Mouse (Mus musculus): ENCODE measurements around the gene Ehd4. TPM values are rescaled to one million over a fixed set of nuclear protein-coding genes. Genes with fewer than 3 reads are reported as not detected.
A peak's percentile ranks its signal among the peaks of the same experiment; 100 is the strongest.

The Ehd4 gene
- polyA plus RNA-seq, 1 experiment from 2014 or later: 11.8 TPM

DNA sequence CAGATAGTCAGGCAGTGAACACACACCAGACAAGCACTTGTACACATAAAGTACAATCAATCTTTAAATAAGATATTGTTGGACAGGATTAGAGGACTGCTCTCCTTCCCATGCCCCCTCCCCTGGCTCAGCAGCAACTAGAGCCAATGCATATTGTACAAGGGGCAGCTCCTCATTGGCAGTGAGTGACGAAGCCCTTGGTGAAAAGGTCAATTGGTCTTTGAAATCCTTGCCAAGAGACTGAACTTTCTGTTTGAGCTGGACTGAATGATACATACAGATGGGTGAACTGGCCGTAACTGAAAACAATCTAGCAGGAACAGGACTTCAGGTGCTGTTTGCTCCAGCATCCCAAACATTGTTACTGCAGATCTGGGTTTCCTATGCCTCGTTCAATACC is 67.0 kb downstream of the Ehd4 start:
- 78% methylated on average over 3 of the region's 3 CpGs for WGBS
- Histone ChIP-seq H3K36me3 (ENCODE audit: control insufficient read depth, insufficient read depth, low read length) (no peaks in the 10 kb centered on the region), H3K4me1 (ENCODE audit: control insufficient read depth, insufficient read depth, low read length) (no peaks in the 10 kb centered on the region), H3K27ac (ENCODE audit: low read depth, low read length) (no peak overlapping the region), H3K4me2 (ENCODE audit: low read length) (no peak overlapping the region), H3K4me3 (ENCODE audit: low read depth, low read length) (no peak overlapping the region), H3K9ac (ENCODE audit: low read length) (no peak overlapping the region), H3K9me3 (replicated peaks; ENCODE audit: control insufficient read depth, low read length) (no peaks in the 10 kb centered on the region), H3K27me3 (replicated peaks; ENCODE audit: control insufficient read depth, insufficient read depth, low read length) (no peaks in the 10 kb centered on the region)
- no peak for DNase-seq (ENCODE audit: low spot score)
- ATAC-seq: no peak

DNA sequence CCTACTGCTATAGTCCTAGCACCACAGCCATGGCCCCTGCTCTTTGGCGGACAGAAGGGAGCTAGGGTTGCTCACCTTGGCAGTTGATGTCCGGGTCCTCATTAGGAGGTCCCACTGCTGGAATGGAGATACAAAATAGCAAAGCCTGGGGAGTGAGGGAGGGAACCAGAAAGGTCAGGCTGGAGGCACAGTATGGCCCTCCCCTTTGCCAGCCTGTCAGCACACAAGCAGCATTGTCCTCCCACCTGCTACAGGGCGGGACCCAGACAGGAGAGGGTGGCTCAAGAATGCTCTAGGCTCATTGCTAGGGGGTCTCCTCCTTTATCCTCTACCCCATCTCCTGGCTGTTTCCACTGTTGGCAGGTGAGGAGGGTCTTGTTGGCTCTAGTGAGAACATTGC is 68.4 kb downstream of the Ehd4 start:
- Histone ChIP-seq H3K4me2 (ENCODE audit: low read length) (no peak overlapping the region), H3K9ac (ENCODE audit: low read length) (no peak overlapping the region), H3K4me3 (ENCODE audit: low read depth, low read length) (no peak overlapping the region), H3K27ac (ENCODE audit: low read depth, low read length) (no peak overlapping the region), H3K9me3 (replicated peaks; ENCODE audit: control insufficient read depth, low read length) (no peaks in the 10 kb centered on the region), H3K4me1 (ENCODE audit: control insufficient read depth, insufficient read depth, low read length) (no peaks in the 10 kb centered on the region), H3K27me3 (replicated peaks; ENCODE audit: control insufficient read depth, insufficient read depth, low read length) (no peaks in the 10 kb centered on the region), H3K36me3 (ENCODE audit: control insufficient read depth, insufficient read depth, low read length) (no peaks in the 10 kb centered on the region)
- 86% methylated on average over 3 of the region's 3 CpGs for WGBS
- ATAC-seq: no peak
- DNase-seq (ENCODE audit: low spot score): no peak

DNA sequence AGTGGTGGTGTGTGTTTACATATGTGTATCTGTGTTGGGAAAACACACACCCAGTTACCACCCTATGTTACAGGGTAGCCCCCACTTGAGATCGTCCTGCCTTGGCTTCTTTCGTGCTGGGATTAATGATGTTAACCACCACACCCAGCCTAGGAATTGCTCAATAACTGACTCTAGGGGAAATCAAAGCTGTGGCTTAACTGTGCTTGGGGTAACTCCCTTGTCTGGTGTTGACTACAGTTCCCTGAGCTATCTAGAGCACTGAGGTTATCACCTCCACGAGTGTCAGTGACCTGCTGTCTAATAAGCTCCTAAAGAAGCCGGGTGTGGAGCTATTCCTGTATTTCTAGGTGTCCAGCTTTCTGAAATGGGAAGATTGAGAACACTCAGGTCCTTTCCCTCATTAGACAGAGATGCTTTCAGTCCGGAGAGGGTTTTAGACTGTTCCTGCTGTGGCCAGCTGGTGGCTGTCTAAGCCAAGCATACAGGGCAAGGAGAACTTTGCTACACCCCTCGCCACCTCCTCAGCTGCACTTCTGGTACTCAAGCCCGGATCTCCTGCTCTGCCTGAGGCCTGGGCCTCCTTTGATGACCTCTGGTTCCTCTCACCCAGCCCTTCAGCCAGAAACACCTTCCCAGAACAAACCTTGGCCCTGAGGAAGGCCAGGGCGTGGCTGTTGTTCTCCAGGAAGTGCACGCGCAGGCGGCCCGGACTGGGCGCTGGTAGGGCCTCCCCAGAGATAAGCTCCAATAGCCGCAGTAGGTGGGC is 69.6 kb downstream of the Ehd4 start:
- H3K9me3 ChIP-seq (replicated peaks; ENCODE audit: control insufficient read depth, low read length): no peaks in the 10 kb centered on the region
- no peak overlapping the region for H3K4me3 ChIP-seq (ENCODE audit: low read depth, low read length)
- no peaks in the 10 kb centered on the region for H3K27me3 ChIP-seq (replicated peaks; ENCODE audit: control insufficient read depth, insufficient read depth, low read length)
- WGBS: 81% methylated on average over 14 of the region's 14 CpGs
- H3K27ac ChIP-seq (ENCODE audit: low read depth, low read length): no peak overlapping the region
- H3K4me1 ChIP-seq (ENCODE audit: control insufficient read depth, insufficient read depth, low read length): no peaks in the 10 kb centered on the region
- no peaks in the 10 kb centered on the region for H3K36me3 ChIP-seq (ENCODE audit: control insufficient read depth, insufficient read depth, low read length)
- DNase-seq (ENCODE audit: low spot score) (no peak), ATAC-seq (no peak)
- H3K4me2 ChIP-seq (ENCODE audit: low read length): no peak overlapping the region
- H3K9ac ChIP-seq (ENCODE audit: low read length): no peak overlapping the region

DNA sequence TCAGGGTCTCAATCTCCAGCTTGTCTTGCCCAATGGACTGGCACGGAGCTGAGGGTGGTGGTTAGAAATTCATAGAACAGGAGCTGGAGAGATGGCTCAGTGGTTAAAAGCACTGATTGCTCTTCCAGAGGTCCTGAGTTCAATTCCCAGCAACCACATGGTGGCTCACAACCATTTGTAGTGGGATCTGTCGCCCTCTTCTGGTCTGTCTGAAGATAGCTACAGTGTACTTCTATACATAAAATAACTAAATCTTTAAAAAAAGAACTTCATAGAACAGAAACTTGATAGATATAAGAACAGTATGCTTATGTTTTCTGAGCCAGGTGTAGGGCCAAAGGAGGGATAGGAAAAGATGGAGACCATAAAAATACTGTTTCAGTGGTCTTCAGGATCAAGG is 72.0 kb downstream of the Ehd4 start:
- no peak overlapping the region for H3K4me2 ChIP-seq (ENCODE audit: low read length)
- H3K9ac ChIP-seq (ENCODE audit: low read length): no peak overlapping the region
- no peak overlapping the region for H3K27ac ChIP-seq (ENCODE audit: low read depth, low read length)
- ATAC-seq (no peak), DNase-seq (ENCODE audit: low spot score) (no peak)
- H3K27me3 ChIP-seq (replicated peaks; ENCODE audit: control insufficient read depth, insufficient read depth, low read length): peaks cover 1% of the 10 kb centered on the region; the same call in 1 of the 2 replicates
- 73% methylated on average over 2 of the region's 2 CpGs for WGBS
- no peaks in the 10 kb centered on the region for H3K36me3 ChIP-seq (ENCODE audit: control insufficient read depth, insufficient read depth, low read length)
- H3K4me1 ChIP-seq (ENCODE audit: control insufficient read depth, insufficient read depth, low read length): no peaks in the 10 kb centered on the region
- no peak overlapping the region for H3K4me3 ChIP-seq (ENCODE audit: low read depth, low read length)
- H3K9me3 ChIP-seq (replicated peaks; ENCODE audit: control insufficient read depth, low read length): no peaks in the 10 kb centered on the region

DNA sequence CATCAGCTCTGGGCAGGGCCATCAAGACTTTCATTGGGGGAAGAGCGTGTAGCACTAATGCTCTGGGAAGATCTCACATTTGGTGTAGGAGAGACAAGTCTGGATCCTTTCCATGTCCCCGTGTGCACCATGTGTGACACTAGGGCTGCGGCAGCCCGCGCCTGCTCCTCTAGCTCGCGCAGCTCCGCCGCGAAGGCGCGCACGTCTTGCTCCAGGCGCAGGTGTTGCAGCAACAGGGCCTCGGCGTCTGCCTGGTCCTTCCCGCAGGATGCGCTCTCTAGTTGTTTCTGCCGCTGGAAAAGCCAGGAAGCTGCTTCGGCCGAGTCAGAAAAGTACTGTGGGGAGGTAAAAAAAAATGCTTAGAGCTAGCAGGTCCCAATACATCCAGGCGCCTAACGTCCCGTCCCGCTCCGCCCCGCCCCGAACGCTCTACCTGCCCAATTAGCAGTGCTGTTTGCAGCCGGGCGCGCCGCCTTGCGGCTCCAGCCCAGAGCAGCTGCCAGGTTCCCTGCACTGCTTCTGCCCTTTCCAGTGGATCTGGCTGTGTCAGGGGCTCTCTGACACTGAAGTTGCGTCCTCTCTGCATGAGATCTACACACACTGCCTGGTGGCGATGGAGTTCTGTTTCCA is 78.2 kb downstream of the Ehd4 start:
- DNase-seq (ENCODE audit: low spot score) (peak; percentile 59), ATAC-seq (peak; percentile 63; the same call in 1 of the 2 replicates)
- no peaks in the 10 kb centered on the region; the same call in 1 of the 2 replicates for H3K4me1 ChIP-seq (ENCODE audit: control insufficient read depth, insufficient read depth, low read length)
- peak overlapping the region; percentile 10; the same call in 1 of the 2 replicates for H3K9ac ChIP-seq (ENCODE audit: low read length)
- no peaks in the 10 kb centered on the region for H3K9me3 ChIP-seq (replicated peaks; ENCODE audit: control insufficient read depth, low read length)
- peaks cover 17% of the 10 kb centered on the region for H3K27me3 ChIP-seq (replicated peaks; ENCODE audit: control insufficient read depth, insufficient read depth, low read length)
- H3K4me2 ChIP-seq (ENCODE audit: low read length): peak overlapping the region; percentile 55
- H3K27ac ChIP-seq (ENCODE audit: low read depth, low read length): no peak overlapping the region
- WGBS: 2% methylated on average over 36 of the region's 36 CpGs
- no peaks in the 10 kb centered on the region for H3K36me3 ChIP-seq (ENCODE audit: control insufficient read depth, insufficient read depth, low read length)
- H3K4me3 ChIP-seq (ENCODE audit: low read depth, low read length): peak overlapping the region; percentile 28

DNA sequence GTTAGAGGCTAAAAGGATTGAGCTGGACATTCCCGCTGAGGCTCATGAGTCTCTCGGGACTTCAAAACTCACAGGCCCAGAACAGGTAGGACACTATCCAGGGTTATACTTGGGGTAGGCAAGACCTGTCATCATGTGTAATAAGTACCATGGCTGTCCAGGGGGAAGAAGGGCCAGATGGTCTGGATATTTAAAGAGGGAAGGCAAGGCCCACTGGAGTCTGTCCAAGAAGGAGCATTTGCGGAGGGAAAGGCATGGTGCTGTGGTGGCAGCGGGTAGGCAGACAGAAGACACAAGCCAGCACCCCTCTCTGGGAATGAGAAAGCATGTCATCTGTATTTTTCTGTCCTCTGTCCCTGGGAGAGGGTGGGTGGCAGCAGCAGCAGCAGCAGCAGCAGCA is 80.3 kb downstream of the Ehd4 start:
- WGBS: 89% methylated on average over 4 of the region's 4 CpGs
- Histone ChIP-seq H3K4me3 (ENCODE audit: low read depth, low read length) (no peak overlapping the region), H3K27me3 (replicated peaks; ENCODE audit: control insufficient read depth, insufficient read depth, low read length) (peaks cover 17% of the 10 kb centered on the region), H3K9me3 (replicated peaks; ENCODE audit: control insufficient read depth, low read length) (no peaks in the 10 kb centered on the region), H3K36me3 (ENCODE audit: control insufficient read depth, insufficient read depth, low read length) (no peaks in the 10 kb centered on the region), H3K4me1 (ENCODE audit: control insufficient read depth, insufficient read depth, low read length) (no peaks in the 10 kb centered on the region; the same call in 1 of the 2 replicates), H3K4me2 (ENCODE audit: low read length) (no peak overlapping the region), H3K9ac (ENCODE audit: low read length) (no peak overlapping the region), H3K27ac (ENCODE audit: low read depth, low read length) (no peak overlapping the region)
- DNase-seq (ENCODE audit: low spot score) (no peak), ATAC-seq (no peak)

DNA sequence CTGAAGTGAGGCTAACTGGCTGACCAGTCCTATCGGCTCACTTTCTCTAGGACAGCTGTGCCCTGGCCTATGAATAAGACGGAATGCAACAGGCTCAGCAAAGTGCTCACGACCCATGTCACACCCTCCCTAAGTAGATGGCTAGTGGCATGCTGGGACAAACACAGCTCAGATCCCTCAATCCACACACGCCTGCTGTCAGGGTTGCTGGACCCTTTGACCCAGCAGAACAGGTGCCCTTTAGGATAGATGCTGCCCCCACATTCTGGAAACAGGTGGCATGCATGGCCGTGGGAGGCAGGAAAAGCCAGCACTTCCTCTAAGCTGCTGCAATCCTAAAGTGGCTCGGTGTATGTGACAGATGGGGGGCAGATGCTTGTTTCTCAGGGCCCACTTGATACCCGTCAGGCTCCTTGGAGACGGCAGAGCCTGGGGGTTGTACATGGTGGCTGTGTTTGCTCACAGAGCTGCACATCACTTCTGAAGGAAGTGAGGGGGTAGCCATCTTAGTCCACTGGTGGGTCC is 84.9 kb downstream of the Ehd4 start:
- 75% methylated on average over 8 of the region's 8 CpGs for WGBS
- ATAC-seq (no peak; the same call in 1 of the 2 replicates), DNase-seq (ENCODE audit: low spot score) (peak; percentile 18)
- no peaks in the 10 kb centered on the region for H3K9me3 ChIP-seq (replicated peaks; ENCODE audit: control insufficient read depth, low read length)
- H3K4me2 ChIP-seq (ENCODE audit: low read length): no peak overlapping the region
- H3K36me3 ChIP-seq (ENCODE audit: control insufficient read depth, insufficient read depth, low read length): no peaks in the 10 kb centered on the region
- no peak overlapping the region for H3K27ac ChIP-seq (ENCODE audit: low read depth, low read length)
- no peaks in the 10 kb centered on the region for H3K27me3 ChIP-seq (replicated peaks; ENCODE audit: control insufficient read depth, insufficient read depth, low read length)
- H3K4me3 ChIP-seq (ENCODE audit: low read depth, low read length): no peak overlapping the region
- H3K4me1 ChIP-seq (ENCODE audit: control insufficient read depth, insufficient read depth, low read length): no peaks in the 10 kb centered on the region
- H3K9ac ChIP-seq (ENCODE audit: low read length): no peak overlapping the region

DNA sequence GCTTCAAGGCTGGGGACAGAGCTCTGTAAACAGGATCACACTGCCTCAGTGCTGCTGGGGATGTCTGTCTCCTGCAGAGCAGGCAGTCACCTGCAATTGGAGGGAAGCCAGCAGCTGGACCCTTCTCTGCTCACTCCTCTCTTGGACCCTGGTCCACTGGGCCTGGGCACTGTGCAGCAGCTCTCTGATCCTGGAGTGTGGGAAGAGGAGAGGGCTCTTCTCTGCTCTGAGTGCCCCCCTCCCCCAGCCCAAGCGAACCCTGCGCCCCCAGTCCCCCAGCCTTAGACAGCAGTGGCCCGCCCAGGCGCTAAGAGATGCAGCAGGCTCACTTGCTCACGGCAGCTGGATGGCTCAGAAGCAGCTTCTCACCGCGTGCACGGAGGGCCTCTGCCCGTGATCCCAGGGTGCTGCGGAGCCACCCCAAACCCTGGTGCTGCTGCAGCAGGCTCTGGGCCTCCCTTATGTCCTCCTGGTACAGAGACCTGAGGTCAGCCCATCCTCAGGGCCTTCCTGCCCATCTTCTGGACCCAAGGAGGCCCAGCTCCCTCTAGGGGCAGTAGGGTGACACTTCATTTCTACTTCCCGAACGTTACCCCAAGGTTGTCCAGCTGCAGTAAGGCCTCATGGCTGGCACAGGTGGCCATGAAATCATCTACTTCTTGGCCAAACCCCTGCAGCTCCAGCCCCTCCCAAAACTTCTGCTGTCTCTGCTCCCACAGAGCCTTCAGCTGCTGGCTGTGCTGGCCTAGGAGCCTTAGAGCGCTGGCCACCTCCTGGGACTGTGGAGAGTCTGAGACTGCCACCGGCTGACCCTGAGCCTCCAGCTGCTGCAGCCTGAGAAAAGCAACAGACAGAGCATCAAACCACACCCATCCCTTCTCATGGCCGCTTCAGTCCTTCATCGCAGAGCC is 85.6 kb downstream of the Ehd4 start:
- H3K9ac ChIP-seq (ENCODE audit: low read length): no peak overlapping the region

More for the DNA sequence above, 85.6 kb downstream of the Ehd4 start:
- H3K4me3 ChIP-seq (ENCODE audit: low read depth, low read length): no peak overlapping the region
- DNase-seq (ENCODE audit: low spot score) (peak; percentile 42), ATAC-seq (peak; percentile 23; the same call in 1 of the 2 replicates)
- no peaks in the 10 kb centered on the region for H3K27me3 ChIP-seq (replicated peaks; ENCODE audit: control insufficient read depth, insufficient read depth, low read length)
- H3K4me1 ChIP-seq (ENCODE audit: control insufficient read depth, insufficient read depth, low read length): no peaks in the 10 kb centered on the region
- H3K4me2 ChIP-seq (ENCODE audit: low read length): no peak overlapping the region
- 35% methylated on average over 16 of the region's 16 CpGs for WGBS
- no peaks in the 10 kb centered on the region for H3K9me3 ChIP-seq (replicated peaks; ENCODE audit: control insufficient read depth, low read length)
- no peaks in the 10 kb centered on the region for H3K36me3 ChIP-seq (ENCODE audit: control insufficient read depth, insufficient read depth, low read length)
- no peak overlapping the region for H3K27ac ChIP-seq (ENCODE audit: low read depth, low read length)
